Comparison of ENCODE assay signal across 18 mouse cellular contexts in the genomic region with DNA sequence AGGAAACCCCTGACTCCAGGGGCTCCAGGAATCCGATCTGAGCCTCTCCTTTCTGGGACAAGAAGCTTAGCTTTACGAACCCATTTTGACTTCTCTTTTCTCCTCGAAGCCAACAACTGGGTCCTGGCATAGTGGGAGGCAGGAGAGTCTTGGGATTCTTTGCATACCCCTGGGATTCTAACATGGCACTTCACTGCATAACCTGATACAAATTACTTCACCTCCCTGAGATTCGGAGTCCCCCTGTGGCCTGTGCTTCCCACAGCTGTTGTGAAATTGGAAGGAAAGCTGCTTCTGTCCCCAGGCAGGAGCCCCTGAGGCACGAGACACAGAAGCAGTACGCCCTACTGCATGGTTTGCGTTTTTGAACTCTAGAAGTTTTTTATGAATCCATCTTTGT. TPM values are rescaled to one million over a fixed set of nuclear protein-coding genes. Genes with fewer than 3 reads are reported as not detected.
"Had no signal": no experiment of that assay in that cellular context is flagged by ENCODE, and none has a peak within 500 bp of the region (broad histone marks: within the 10 kb centered on the region; RNA-seq: fewer than 3 reads in every experiment).

No protein-coding gene starts in this region.

- H3K4me1 ChIP-seq: midbrain, embryonic 15.5 days; neural tube, embryonic 12.5 days had no signal

- H3K27me3 ChIP-seq: midbrain, embryonic 13.5 days; midbrain, embryonic 15.5 days; neural tube, embryonic 12.5 days had no signal

- H3K9me3 ChIP-seq: midbrain, embryonic 13.5 days; midbrain, embryonic 15.5 days; neural tube, embryonic 12.5 days had no signal

- H3K4me2 ChIP-seq: lung, embryonic 14.5 days; midbrain, embryonic 11.5 days; midbrain, embryonic 13.5 days; midbrain, embryonic 15.5 days; neural tube, embryonic 12.5 days had no signal

- H3K9ac ChIP-seq: lung, embryonic 14.5 days; midbrain, embryonic 13.5 days; midbrain, embryonic 15.5 days; neural tube, embryonic 12.5 days had no signal

- H3K27ac ChIP-seq: midbrain, embryonic 13.5 days; midbrain, embryonic 15.5 days; neural tube, embryonic 12.5 days had no signal

- ATAC-seq: midbrain, embryonic 13.5 days; midbrain, embryonic 15.5 days had no signal

- H3K36me3 ChIP-seq: midbrain, embryonic 13.5 days; midbrain, embryonic 15.5 days; neural tube, embryonic 12.5 days had no signal

- H3K4me3 ChIP-seq: midbrain, embryonic 13.5 days; midbrain, embryonic 15.5 days; neural tube, embryonic 12.5 days had no signal

- DNase-seq: lung, adult 18-20 months; lung, embryonic 14.5 days; lung, postnatal 10 days; lung, postnatal 4 days; right cerebral cortex, postnatal 14 days; thymus, adult 18-20 months; thymus, postnatal 14 days; thymus, postnatal 36 days had no signal

RNA-seq across cellular contexts. Expression of a gene that starts 0.4 kb away (rescaled TPM):
- total RNA-seq: megakaryocyte-erythroid progenitor cell, adult 5-6 weeks; monocyte, adult 5-6 weeks; neutrophil, adult 5-6 weeks had no signal
- polyA plus RNA-seq: lung, embryonic 14.5 days; lung, embryonic 16.5 days; midbrain, embryonic 11.5 days; midbrain, embryonic 15.5 days; midbrain, postnatal 0 days; neural tube, embryonic 12.5 days; neural tube, embryonic 14.5 days had no signal
